Mouse (Mus musculus) spleen, embryonic (tissue): Measurements from ENCODE around the gene Ube2t.

Experiments
- CTCF ChIA-PET: fragments of 350-600 bp; sonication (Branson Sonifier 250); formaldehyde crosslinking; loops from one replicate; lab custom pipeline; 2022; lab: Charles Lee

Gene Ube2t

DNA sequence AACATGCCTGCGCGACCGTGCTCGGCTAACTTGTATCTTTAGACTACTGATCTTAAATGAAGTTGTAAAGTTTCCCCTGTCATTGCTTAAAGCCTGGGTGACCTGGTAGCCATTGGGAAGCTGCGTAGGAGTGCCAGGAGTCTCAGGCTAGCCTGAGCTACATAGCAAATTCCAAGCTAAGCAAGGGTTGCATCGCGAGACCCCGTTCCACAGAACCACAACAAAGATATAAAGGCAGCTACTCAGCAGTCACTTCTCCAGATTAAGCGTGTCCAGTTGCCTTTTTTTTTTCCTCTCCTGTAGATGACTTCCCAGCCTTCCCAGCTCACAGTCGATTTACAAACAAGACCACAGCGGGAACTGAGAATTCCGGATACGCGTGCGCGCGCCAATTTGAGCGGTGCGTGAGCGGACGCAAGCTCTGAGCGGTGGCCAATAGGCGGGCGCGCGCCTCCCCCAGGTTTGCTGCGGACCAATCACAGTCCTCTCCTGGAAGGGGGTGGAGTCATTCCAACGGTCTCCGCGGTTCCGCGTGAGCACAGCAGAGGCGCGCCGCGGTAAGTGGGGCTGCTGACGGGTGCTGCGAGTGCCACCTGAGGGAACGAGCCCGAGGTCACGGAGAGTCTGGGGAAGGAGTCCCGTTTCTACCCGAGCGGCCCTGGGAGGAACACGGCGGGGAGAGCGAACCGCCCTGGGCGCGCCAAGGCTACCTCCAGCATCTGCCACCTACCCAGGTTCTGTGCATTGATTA is at the start of gene Ube2t:
Ube2t (plus strand) TSS at position 513 of the 751 bp plus-strand sequence.
- CTCF ChIA-PET, result interaction anchor here (0.6 to 0.9 kb wide), 2 partner anchors 151 to 185 kb away, joined by 3 to 6 read pairs; no protein-coding TSS in a partner anchor

DNA sequence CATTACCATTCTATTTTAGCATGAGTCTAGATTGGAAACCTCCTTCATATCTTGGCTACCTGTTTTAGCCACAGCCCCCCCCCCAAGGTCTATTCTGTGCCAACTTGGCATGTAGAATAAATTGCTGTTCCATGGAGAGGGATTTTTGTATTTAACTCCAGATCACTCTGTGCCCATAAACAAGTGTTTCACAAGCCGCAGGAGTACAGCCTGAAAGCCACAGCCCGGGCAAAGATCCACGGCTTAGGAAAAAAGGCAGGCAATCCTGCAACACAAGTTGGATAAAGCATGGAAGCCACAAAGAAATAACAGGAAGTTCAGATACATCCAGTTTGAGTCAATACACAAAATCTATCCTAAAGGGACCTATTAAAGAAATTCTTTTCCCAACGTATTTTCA is 48.8 kb upstream of the Ube2t start:
- CTCF ChIA-PET, result no interaction called here

DNA sequence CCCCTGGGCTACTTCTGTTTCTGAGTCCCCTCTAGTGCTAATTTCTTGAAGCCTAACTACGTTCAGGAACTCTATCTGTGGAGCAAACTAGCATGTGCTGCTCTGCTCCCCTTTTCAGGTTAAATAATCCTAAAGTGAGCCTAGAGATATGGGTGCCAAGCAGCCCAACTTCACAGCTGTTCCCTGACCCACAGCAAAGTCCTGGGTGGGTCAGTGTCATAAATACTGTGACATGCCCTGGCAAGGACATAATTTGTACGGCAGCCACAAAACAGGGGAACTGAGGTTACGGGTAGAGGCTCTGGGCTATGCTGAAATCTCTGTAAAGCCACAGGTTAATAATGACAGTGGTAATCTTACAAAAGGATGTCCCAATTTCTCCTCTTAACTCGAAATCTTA is 46.9 kb upstream of the Ube2t start:
- CTCF ChIA-PET, result no interaction called here

- CTCF ChIA-PET, result interaction anchor here (0.5 kb wide), 1 partner anchor 403 kb away, joined by 9 read pairs; no protein-coding TSS in a partner anchor
Observed at GRCm38 (mm10) chr1:134919010-134919409, 43.4 kb upstream of the Ube2t start.

- CTCF ChIA-PET, result no interaction called here
Observed at GRCm38 (mm10) chr1:134932431-134932830, 29.9 kb upstream of the Ube2t start.

DNA sequence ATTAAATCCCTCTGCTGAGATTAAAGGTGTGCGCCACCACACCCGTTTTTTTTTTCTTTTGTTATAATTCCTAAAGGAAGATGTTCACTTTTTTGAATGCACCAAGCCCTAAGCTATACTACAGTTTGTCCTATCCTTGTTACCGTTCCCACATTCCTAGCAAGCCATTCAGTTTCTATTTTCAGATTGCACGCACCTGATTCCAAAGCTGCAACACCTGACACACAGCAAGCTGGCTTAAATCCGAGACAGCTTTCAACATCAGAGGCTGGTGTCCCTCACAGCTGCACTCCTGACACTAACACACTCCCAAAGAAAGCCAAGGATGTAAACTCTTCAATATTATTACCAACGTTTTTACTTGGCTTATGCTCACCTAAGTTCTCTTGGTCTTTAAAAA is 26.0 kb upstream of the Ube2t start:
- CTCF ChIA-PET, result no interaction called here

- CTCF ChIA-PET, result no interaction called here
Observed at GRCm38 (mm10) chr1:134938233-134938632, 24.1 kb upstream of the Ube2t start.

GRCm38 (mm10) chr1:134940863-134941262 is 21.5 kb upstream of the Ube2t start:
- CTCF ChIA-PET, result no interaction called here

DNA sequence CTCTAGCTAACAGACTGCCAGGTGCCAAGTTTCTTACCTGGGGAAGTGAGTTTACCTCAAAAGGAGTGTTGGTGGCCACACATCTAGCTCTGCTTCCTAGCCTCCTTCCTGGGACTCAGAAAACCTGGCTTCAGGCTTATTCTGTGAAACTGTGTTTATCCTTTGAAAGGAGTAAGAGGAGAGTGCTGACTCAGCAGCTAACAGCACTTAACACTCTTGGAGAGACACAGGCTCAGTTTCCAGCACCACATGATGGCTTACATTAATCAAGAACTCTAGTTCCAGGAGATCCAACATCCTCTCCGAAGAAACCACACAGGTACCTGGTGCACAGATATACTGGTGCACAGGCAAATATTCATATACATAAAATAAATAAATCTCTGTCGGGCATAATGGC is 19.5 kb upstream of the Ube2t start:
- CTCF ChIA-PET, result no interaction called here

- CTCF ChIA-PET, result no interaction called here
Observed at GRCm38 (mm10) chr1:134947590-134947989, 14.8 kb upstream of the Ube2t start.

DNA sequence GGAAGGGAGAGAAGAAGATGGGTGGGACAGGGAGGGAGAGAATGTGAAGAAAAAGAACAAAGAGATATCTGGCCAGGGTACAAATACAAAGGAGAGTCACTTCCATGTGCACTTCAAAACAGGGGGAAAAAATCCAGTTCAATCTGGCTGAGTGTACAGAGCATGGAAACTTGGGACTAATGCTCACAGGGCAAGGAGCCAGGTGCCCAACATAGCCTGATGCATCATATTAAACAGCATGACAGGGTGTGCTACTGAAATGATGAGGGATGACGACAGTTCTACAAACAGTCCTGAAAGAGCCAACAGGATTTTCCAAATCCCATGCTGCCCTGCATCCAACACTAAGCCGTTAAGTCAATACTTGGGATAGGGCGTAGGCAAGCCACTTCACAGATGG is 12.4 kb upstream of the Ube2t start:
- CTCF ChIA-PET, result no interaction called here

- CTCF ChIA-PET, result no interaction called here
Observed at GRCm38 (mm10) chr1:134955050-134955636, 7.2 kb upstream of the Ube2t start.

DNA sequence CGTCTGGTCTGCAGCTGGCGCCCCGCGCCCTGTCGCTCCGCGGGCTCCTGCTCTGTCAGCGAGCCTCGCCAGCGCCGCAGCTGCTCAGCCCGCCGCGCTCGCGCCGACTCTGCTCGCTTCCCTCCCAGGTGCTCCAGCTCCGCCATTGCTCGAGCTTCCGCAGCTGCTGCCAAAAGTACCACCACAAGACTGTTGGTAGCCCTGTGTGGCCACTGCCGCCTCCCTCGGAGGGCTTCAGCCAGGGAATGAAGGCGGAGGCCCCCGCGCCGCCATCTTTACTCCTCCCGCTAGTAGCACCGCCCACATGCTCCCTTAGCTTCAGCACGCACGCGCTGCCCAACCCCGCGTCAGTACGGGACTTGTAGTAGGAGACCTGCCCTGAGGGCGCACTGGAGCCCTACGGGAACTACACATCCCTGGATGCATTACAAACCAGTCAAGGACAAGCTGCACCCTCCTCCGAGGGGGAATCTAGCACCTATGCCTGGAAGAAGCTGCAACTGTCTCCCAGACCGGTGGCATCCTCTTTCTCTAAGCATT is 6.7 kb upstream of the Ube2t start, which contains the start of gene Ppp1r12b:
Ppp1r12b (minus strand) TSS at position 306 of the 540 bp plus-strand sequence.
- CTCF ChIA-PET, result interaction anchor here (1.4 kb wide), 1 partner anchor 10 kb away, joined by 3 read pairs; no protein-coding TSS in a partner anchor

- CTCF ChIA-PET, result no interaction called here
Observed at GRCm38 (mm10) chr1:134960634-134961033, 1.7 kb upstream of the Ube2t start.

GRCm38 (mm10) chr1:134962821-134963220 is 456 bp downstream of the Ube2t start:
- CTCF ChIA-PET, result interaction anchor here (0.6 to 0.9 kb wide), 3 partner anchors 53 to 1800 kb away, joined by 3 to 12 read pairs (median 6); no protein-coding TSS in a partner anchor

DNA sequence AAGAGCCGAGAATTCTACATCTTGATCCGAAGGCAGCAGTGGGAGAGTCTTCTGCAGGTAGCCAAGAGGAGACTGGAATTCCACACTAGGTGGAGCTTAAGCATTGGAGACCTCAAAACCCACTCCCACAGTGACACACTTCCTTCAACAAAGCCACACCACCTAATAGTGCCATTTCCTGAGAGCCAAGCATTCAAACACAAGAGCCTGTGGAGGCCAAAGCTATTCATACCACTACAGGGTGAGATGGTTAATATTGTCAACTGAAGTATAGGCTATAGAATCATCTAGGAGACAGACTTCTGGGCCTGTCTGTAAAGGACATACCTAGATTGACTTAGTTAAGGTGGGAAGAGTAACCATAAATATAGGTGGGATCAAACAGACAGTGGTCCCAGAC is 3.1 kb downstream of the Ube2t start:
- CTCF ChIA-PET, result interaction anchor here (1.2 kb wide), 1 partner anchor 9 kb away, joined by 3 read pairs; no protein-coding TSS in a partner anchor

- CTCF ChIA-PET, result no interaction called here
Observed at GRCm38 (mm10) chr1:134972920-134973319, 10.6 kb downstream of the Ube2t start.

- CTCF ChIA-PET, result interaction anchor here (0.7 kb wide), 1 partner anchor 121 kb away, joined by 17 read pairs; no protein-coding TSS in a partner anchor
Observed at GRCm38 (mm10) chr1:134987173-134987961, 25.0 kb downstream of the Ube2t start.

DNA sequence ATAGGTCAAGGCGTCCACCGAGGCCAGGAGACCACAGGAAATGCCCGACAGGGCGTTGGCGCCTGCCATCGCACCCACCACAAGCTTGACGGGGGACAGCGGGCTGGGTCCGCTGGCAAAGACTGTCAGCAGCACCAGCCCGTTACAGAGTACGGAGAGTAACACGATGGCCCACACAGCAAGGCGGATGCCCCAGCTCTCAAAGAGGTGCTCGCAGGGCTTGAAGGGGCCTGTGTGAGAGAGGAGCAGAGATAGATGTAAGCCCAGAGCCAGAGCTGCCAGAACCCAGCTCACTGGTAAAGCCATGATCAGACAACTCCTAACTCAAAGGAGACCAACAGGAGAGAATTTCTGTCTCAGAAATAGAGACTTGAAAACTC is 25.6 kb downstream of the Ube2t start:
- CTCF ChIA-PET, result interaction anchor here (0.7 kb wide), 2 partner anchors 120 to 394 kb away, joined by 8 to 17 read pairs; no protein-coding TSS in a partner anchor

DNA sequence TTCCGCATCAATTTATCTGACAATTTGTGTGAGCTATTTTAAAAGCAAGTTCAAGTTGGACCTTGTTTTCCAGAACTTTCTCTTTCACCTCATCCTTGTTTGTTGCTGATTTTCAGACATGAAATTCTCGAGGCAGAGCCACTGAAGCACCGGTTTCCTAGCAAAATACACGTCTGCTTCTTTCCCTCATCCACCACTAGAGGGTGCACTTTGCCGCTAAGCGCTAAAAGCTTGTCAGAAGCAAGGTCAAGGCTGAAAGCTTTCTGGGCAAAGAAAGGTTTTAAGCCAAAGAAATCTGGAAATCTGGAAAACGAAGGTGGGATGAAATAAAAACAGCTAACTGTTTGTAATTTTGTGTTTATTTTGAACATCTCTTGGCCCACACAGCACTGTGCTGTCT is 27.0 kb downstream of the Ube2t start:
- CTCF ChIA-PET, result interaction anchor here (0.6 to 1.4 kb wide), 4 partner anchors 94 to 119 kb away, joined by 3 to 6 read pairs (median 4); no protein-coding TSS in a partner anchor

GRCm38 (mm10) chr1:134992046-134992645 is 29.8 kb downstream of the Ube2t start:
- CTCF ChIA-PET, result no interaction called here
